Mouse (Mus musculus): ENCODE data around the gene Grap. TPM values are rescaled to one million over a fixed set of nuclear protein-coding genes. Genes with fewer than 3 reads are reported as not detected.

The Grap gene
- total RNA-seq, 2 experiments from 2014 or later = 7.9 to 8.9 TPM

Other genes starting within 250 kb of the Grap start
- gene Rnf112, start 199.1 kb upstream of the Grap start, total RNA-seq (2021) = 1 to 10 TPM; 1.1 to 1.3 TPM
- gene Mfap4, start 167.8 kb upstream of the Grap start, total RNA-seq (2021) = 10 to 100 TPM in 1 of 2 experiments, 1 to 10 TPM in 1; 7.8 to 10.9 TPM
- gene Mapk7, start 158.9 kb upstream of the Grap start, total RNA-seq (2021) = 10 to 100 TPM; 14.0 to 19.4 TPM
- 10 to 100 TPM; 20.8 to 23.8 TPM for gene B9d1, start 148.1 kb upstream of the Grap start, total RNA-seq (2021)
- gene Epn2, start 73.6 kb upstream of the Grap start, total RNA-seq (2021) = 10 to 100 TPM; 23.0 to 25.7 TPM
- gene Fam83g, start 30.8 kb downstream of the Grap start, total RNA-seq (2021) = 1 to 10 TPM in 1 of 2 experiments, under 1 TPM in 1; 0.93 to 1.7 TPM
- under 1 TPM in 1 of 2 experiments, not detected in 1; 0.13 TPM for gene Slc5a10, start 67.6 kb downstream of the Grap start, total RNA-seq (2021)
- gene Prpsap2, start 108.8 kb downstream of the Grap start, total RNA-seq (2021) = 10 to 100 TPM; 24.8 to 36.4 TPM
- gene Ulk2, start 201.8 kb downstream of the Grap start, total RNA-seq (2021) = 10 to 100 TPM; 31.3 to 38.2 TPM

Data from adrenal gland, postnatal 36 days (tissue).